In genomic region chr1:194745177-194745934, GRCm38 (mm10) we compare ENCODE assay signal across 18 mouse cellular contexts.
A peak's percentile ranks its signal among the peaks of the same experiment; 100 is the strongest.
DNase-seq lines count a peak whose midpoint lies in the region; ATAC-seq lines count a peak whose summit lies in the region.
"Had no signal": no experiment of that assay in that cellular context is flagged by ENCODE, and none has a peak within 500 bp of the region (broad histone marks: within the 10 kb centered on the region; RNA-seq: fewer than 3 reads in every experiment).

No protein-coding gene starts in this region.

- no peak overlapping the region for H3K4me2 ChIP-seq in hindbrain, embryonic 11.5 days (replicated peaks; ENCODE audit: low read depth, low read length)
- H3K4me2 ChIP-seq in embryonic facial prominence, embryonic 11.5 days (ENCODE audit: low read depth, low read length) = no peak overlapping the region
- H3K4me2 ChIP-seq in hindbrain, embryonic 13.5 days = no peak overlapping the region
- H3K4me2 ChIP-seq in midbrain, embryonic 14.5 days (ENCODE audit: low read length) = no peak overlapping the region
- H3K4me2 ChIP-seq: liver, embryonic 11.5 days; lung, embryonic 15.5 days; neural tube, embryonic 12.5 days; stomach, embryonic 15.5 days had no signal

- H3K36me3 ChIP-seq in hindbrain, embryonic 10.5 days = peaks cover 28% of the 10 kb centered on the region
- no peaks in the 10 kb centered on the region for H3K36me3 ChIP-seq in hindbrain, embryonic 11.5 days (ENCODE audit: control insufficient read depth, insufficient read depth, low read length)
- no peaks in the 10 kb centered on the region for H3K36me3 ChIP-seq in embryonic facial prominence, embryonic 11.5 days (replicated peaks; ENCODE audit: control insufficient read depth, insufficient read depth, low read depth, low read length)
- peaks cover 13% of the 10 kb centered on the region; the same call in 1 of the 2 replicates for H3K36me3 ChIP-seq in hindbrain, embryonic 13.5 days
- no peaks in the 10 kb centered on the region for H3K36me3 ChIP-seq in midbrain, embryonic 14.5 days (ENCODE audit: control insufficient read depth, insufficient read depth, low read length)
- H3K36me3 ChIP-seq: lung, embryonic 15.5 days; stomach, embryonic 15.5 days had no signal

- DNase-seq in hindbrain, embryonic 10.5 days (ENCODE audit: low spot score) = no peak
- no peak for DNase-seq in hindbrain, embryonic 11.5 days (ENCODE audit: low spot score)
- DNase-seq in embryonic facial prominence, embryonic 11.5 days (ENCODE audit: low spot score) = peak; percentile 76
- no peak for DNase-seq in midbrain, embryonic 14.5 days
- no peak for DNase-seq in kidney, adult 9 months
- no peak for DNase-seq in Muller cell, postnatal 12 days (ENCODE audit: inconsistent ontology term)
- DNase-seq in gastrocnemius, postnatal 14 days = no peak
- DNase-seq: adrenal gland, postnatal 25 days; B cell, adult 2 months; kidney, adult 8-10 months; thymus, postnatal 25 days had no signal

- no peak overlapping the region for H3K9ac ChIP-seq in hindbrain, embryonic 11.5 days (ENCODE audit: low read depth, low read length)
- no peak overlapping the region for H3K9ac ChIP-seq in embryonic facial prominence, embryonic 11.5 days (replicated peaks; ENCODE audit: low read length)
- H3K9ac ChIP-seq in hindbrain, embryonic 13.5 days = no peak overlapping the region
- H3K9ac ChIP-seq in midbrain, embryonic 14.5 days (replicated peaks; ENCODE audit: low read length) = no peak overlapping the region
- H3K9ac ChIP-seq: lung, embryonic 15.5 days; neural tube, embryonic 12.5 days; stomach, embryonic 15.5 days had no signal

- peaks cover 31% of the 10 kb centered on the region for H3K4me1 ChIP-seq in hindbrain, embryonic 10.5 days (replicated peaks)
- H3K4me1 ChIP-seq in hindbrain, embryonic 11.5 days (replicated peaks; ENCODE audit: control insufficient read depth, insufficient read depth, low read length) = no peaks in the 10 kb centered on the region
- peaks cover 3% of the 10 kb centered on the region for H3K4me1 ChIP-seq in embryonic facial prominence, embryonic 11.5 days (ENCODE audit: control insufficient read depth, insufficient read depth, low read length)
- H3K4me1 ChIP-seq in hindbrain, embryonic 13.5 days (replicated peaks) = peaks cover 44% of the 10 kb centered on the region
- H3K4me1 ChIP-seq in midbrain, embryonic 14.5 days (ENCODE audit: control insufficient read depth, insufficient read depth, low read length) = peaks cover 23% of the 10 kb centered on the region; the same call in 1 of the 2 replicates

- intact Hi-C loops in gastrocnemius, postnatal 14 days (cut with DNase I; ENCODE audit: low total_unique reads) = no loop called here

- ATAC-seq in hindbrain, embryonic 11.5 days (ENCODE audit: low FRiP score) = no peak
- ATAC-seq in embryonic facial prominence, embryonic 11.5 days (replicated peaks; ENCODE audit: insufficient number of reproducible peaks, low FRiP score, low TSS enrichment, low read depth) = no peak
- no peak for ATAC-seq in hindbrain, embryonic 13.5 days (ENCODE audit: low FRiP score)
- no peak for ATAC-seq in midbrain, embryonic 14.5 days (ENCODE audit: low FRiP score, low TSS enrichment)

- H3K9me3 ChIP-seq in hindbrain, embryonic 10.5 days = no peaks in the 10 kb centered on the region
- H3K9me3 ChIP-seq in hindbrain, embryonic 11.5 days (ENCODE audit: control insufficient read depth, low read length) = no peaks in the 10 kb centered on the region
- no peaks in the 10 kb centered on the region for H3K9me3 ChIP-seq in embryonic facial prominence, embryonic 11.5 days (replicated peaks; ENCODE audit: control insufficient read depth, low read length)
- no peaks in the 10 kb centered on the region for H3K9me3 ChIP-seq in hindbrain, embryonic 13.5 days
- H3K9me3 ChIP-seq in midbrain, embryonic 14.5 days (ENCODE audit: control insufficient read depth, low read length) = no peaks in the 10 kb centered on the region
- H3K9me3 ChIP-seq: heart, embryonic 10.5 days; lung, embryonic 15.5 days; neural tube, embryonic 12.5 days; stomach, embryonic 15.5 days had no signal

- 0 out of 2 replicates have a peak overlapping the region, but pooled peaks have one; percentile 40 for H3K27ac ChIP-seq in hindbrain, embryonic 10.5 days
- no peak overlapping the region for H3K27ac ChIP-seq in hindbrain, embryonic 11.5 days (ENCODE audit: low read depth, low read length)
- no peak overlapping the region for H3K27ac ChIP-seq in embryonic facial prominence, embryonic 11.5 days (replicated peaks; ENCODE audit: low read depth, low read length)
- H3K27ac ChIP-seq in hindbrain, embryonic 13.5 days = peak overlapping the region; percentile 73
- peak overlapping the region; percentile 33; the same call in 1 of the 2 replicates for H3K27ac ChIP-seq in midbrain, embryonic 14.5 days (replicated peaks; ENCODE audit: low read depth, low read length)
- H3K27ac ChIP-seq: heart, embryonic 10.5 days; lung, embryonic 15.5 days; neural tube, embryonic 12.5 days; stomach, embryonic 15.5 days had no signal

- H3K4me3 ChIP-seq in hindbrain, embryonic 10.5 days = no peak overlapping the region
- H3K4me3 ChIP-seq in hindbrain, embryonic 11.5 days (ENCODE audit: low read depth, low read length) = no peak overlapping the region
- no peak overlapping the region for H3K4me3 ChIP-seq in embryonic facial prominence, embryonic 11.5 days (ENCODE audit: low read depth, low read length)
- no peak overlapping the region for H3K4me3 ChIP-seq in hindbrain, embryonic 13.5 days
- H3K4me3 ChIP-seq in midbrain, embryonic 14.5 days (replicated peaks; ENCODE audit: low read depth, low read length) = no peak overlapping the region
- H3K4me3 ChIP-seq: erythroblast, embryonic 14.5 days; heart, embryonic 10.5 days; lung, embryonic 15.5 days; neural tube, embryonic 12.5 days; stomach, embryonic 15.5 days had no signal

- no peaks in the 10 kb centered on the region for H3K27me3 ChIP-seq in hindbrain, embryonic 10.5 days (ENCODE audit: insufficient read depth, poor library complexity, severe bottlenecking)
- H3K27me3 ChIP-seq in hindbrain, embryonic 11.5 days (ENCODE audit: control insufficient read depth, insufficient read depth, low read length) = no peaks in the 10 kb centered on the region
- no peaks in the 10 kb centered on the region for H3K27me3 ChIP-seq in embryonic facial prominence, embryonic 11.5 days (ENCODE audit: control insufficient read depth, insufficient read depth, low read length)
- no peaks in the 10 kb centered on the region for H3K27me3 ChIP-seq in hindbrain, embryonic 13.5 days
- no peaks in the 10 kb centered on the region for H3K27me3 ChIP-seq in midbrain, embryonic 14.5 days (ENCODE audit: control insufficient read depth, insufficient read depth, low read length)
- H3K27me3 ChIP-seq: lung, embryonic 15.5 days; neural tube, embryonic 12.5 days; stomach, embryonic 15.5 days had no signal

- WGBS in hindbrain, embryonic 10.5 days = 80% methylated on average over 2 of the region's 2 CpGs
- 74% methylated on average over 2 of the region's 2 CpGs for WGBS in hindbrain, embryonic 11.5 days
- 52% methylated on average over 2 of the region's 2 CpGs for WGBS in embryonic facial prominence, embryonic 11.5 days
- 78% methylated on average over 2 of the region's 2 CpGs for WGBS in hindbrain, embryonic 13.5 days
- 71% methylated on average over 2 of the region's 2 CpGs for WGBS in midbrain, embryonic 14.5 days

Comparison
In these comparisons a context has a peak if more than half of its experiments do, and no peak if none do; other contexts are left out.
1. H3K27ac ChIP-seq: peak in hindbrain, embryonic 10.5 days (single experiment), hindbrain, embryonic 13.5 days (single experiment) and midbrain, embryonic 14.5 days (single experiment); none in hindbrain, embryonic 11.5 days (single experiment) and embryonic facial prominence, embryonic 11.5 days (single experiment).